Mouse (Mus musculus) right cerebral cortex, postnatal 25 days (tissue): ENCODE data around the gene Szt2.

Experiments
- DNase-seq: peaks from one replicate; pipeline ENCODE4 v3.0.0; 2022

Gene Szt2

GRCm38 (mm10) chr4:118410871-118411270, 1.8 kb upstream of the Szt2 start:
- no peak for DNase-seq

- no peak for DNase-seq
Observed at GRCm38 (mm10) chr4:118402701-118403100, 6.4 kb downstream of the Szt2 start.

GRCm38 (mm10) chr4:118401918-118402317, 7.2 kb downstream of the Szt2 start:
- DNase-seq: no peak

GRCm38 (mm10) chr4:118401421-118401820, 7.7 kb downstream of the Szt2 start:
- no peak for DNase-seq

GRCm38 (mm10) chr4:118398400-118398799, 10.7 kb downstream of the Szt2 start:
- DNase-seq: no peak

GRCm38 (mm10) chr4:118396433-118396832, 12.6 kb downstream of the Szt2 start:
- no peak for DNase-seq

- no peak for DNase-seq
Observed at GRCm38 (mm10) chr4:118395289-118395688, 13.8 kb downstream of the Szt2 start.

- no peak for DNase-seq
Observed at GRCm38 (mm10) chr4:118394505-118394904, 14.6 kb downstream of the Szt2 start.

GRCm38 (mm10) chr4:118390146-118390545, 18.9 kb downstream of the Szt2 start:
- no peak for DNase-seq

GRCm38 (mm10) chr4:118387316-118387715, 21.8 kb downstream of the Szt2 start:
- DNase-seq: no peak

GRCm38 (mm10) chr4:118383271-118383670, 25.8 kb downstream of the Szt2 start:
- DNase-seq: no peak

GRCm38 (mm10) chr4:118375999-118376398, 33.1 kb downstream of the Szt2 start:
- no peak for DNase-seq

- no peak for DNase-seq
Observed at GRCm38 (mm10) chr4:118371822-118372221, 37.3 kb downstream of the Szt2 start.

- DNase-seq: no peak
Observed at GRCm38 (mm10) chr4:118368616-118369015, 40.5 kb downstream of the Szt2 start.

- no peak for DNase-seq
Observed at GRCm38 (mm10) chr4:118367551-118367950, 41.5 kb downstream of the Szt2 start.

- no peak for DNase-seq
Observed at GRCm38 (mm10) chr4:118365991-118366390, 43.1 kb downstream of the Szt2 start.

GRCm38 (mm10) chr4:118364641-118365040, 44.4 kb downstream of the Szt2 start:
- no peak for DNase-seq

- DNase-seq: no peak
Observed at GRCm38 (mm10) chr4:118363985-118364384, 45.1 kb downstream of the Szt2 start.

GRCm38 (mm10) chr4:118362879-118363278, 46.2 kb downstream of the Szt2 start:
- no peak for DNase-seq

GRCm38 (mm10) chr4:118361451-118361850, 47.6 kb downstream of the Szt2 start:
- DNase-seq: no peak

GRCm38 (mm10) chr4:118359896-118360720, 49.0 kb downstream of the Szt2 start:
- DNase-seq: peak; percentile 57

GRCm38 (mm10) chr4:118359211-118359895, 49.7 kb downstream of the Szt2 start:
- no peak for DNase-seq

- no peak for DNase-seq
Observed at GRCm38 (mm10) chr4:118358159-118358895, 50.7 kb downstream of the Szt2 start.

GRCm38 (mm10) chr4:118357504-118357903, 51.6 kb downstream of the Szt2 start:
- no peak for DNase-seq
